Mouse (Mus musculus): ENCODE results near the gene Gapdhs.

- no peak for TF ChIP-seq POLR2A (IDR thresholded peaks at IDR 0.05; ENCODE audit: insufficient read length, low read depth)
- no peak for TF ChIP-seq MAX (IDR thresholded peaks at IDR 0.05; ENCODE audit: low read depth)
Observed at GRCm38 (mm10) chr7:30688325-30688724, 55.2 kb downstream of the Gapdhs start.
